Mouse (Mus musculus): Measurements from ENCODE around the gene Copg1.

Gene Copg1

DNA sequence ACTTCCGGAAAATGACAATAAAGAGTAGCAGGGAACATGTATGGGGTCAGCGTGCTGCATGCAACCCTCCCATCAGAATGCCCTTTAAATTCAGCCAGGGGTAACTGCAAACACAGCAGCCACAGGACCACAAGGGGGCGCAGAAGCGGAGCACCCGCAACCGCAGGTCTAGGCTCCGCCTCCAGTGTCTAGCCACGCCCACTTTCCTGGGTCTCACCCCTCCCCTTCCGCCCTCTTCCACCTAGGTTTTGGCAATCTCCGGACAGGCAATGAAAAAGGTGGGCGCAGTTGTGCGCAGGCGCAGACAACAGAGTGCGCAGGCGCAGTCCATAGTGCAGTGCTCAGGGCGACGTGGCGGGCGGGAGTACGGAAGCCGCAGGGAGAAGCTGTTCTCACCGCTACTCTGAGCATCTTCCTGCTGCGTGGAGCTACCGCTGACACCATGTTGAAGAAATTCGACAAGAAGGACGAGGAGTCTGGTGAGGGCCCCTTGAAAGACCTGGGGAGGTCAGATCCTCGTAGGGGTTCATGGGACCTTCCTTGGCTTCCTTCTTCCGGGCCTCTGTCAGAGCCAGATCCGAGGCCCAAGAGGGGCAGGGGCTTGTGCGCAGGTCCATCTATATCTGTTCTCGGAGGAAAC, at the start of gene Copg1:
Gene Copg1, plus strand, starts transcription at position 221 of the 640 bp plus-strand sequence.
- DNase-seq, result peak; percentile 100

DNA sequence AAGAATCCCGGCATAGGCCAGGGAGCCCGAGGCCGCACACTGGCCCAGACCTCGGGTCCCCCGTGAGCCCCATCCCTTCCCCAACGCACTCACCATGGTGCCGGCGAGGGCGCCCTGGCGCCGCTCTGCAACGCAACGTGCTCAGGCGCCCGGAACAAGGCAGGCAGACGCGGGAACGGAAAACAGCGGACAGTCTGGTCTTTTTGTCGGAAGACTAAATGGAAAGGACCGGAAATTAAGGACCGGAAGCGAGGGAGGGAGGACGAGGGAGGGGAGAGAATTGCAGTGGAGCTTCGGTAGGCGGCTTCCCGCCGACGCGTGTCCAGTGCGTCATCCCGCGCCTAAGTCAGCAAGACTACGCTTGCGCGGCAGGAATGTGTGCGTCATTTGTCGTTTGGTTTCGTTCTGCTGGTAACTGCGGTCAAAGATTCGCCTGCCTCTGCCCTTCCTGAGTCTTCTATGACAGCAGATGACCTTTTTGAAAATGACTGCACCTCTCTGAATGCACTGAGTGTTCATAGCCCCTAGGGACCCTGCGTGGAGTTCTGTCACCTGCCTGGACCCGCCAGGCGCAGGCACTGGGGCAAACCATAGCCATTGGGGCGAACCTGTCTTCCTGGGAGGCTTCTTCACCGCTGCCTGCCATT, 48.9 kb upstream of the Copg1 start, which contains the start of gene Isy1:
Gene Isy1, minus strand, starts transcription at position 248 of the 647 bp plus-strand sequence.
- DNase-seq, result peak; percentile 97

DNA sequence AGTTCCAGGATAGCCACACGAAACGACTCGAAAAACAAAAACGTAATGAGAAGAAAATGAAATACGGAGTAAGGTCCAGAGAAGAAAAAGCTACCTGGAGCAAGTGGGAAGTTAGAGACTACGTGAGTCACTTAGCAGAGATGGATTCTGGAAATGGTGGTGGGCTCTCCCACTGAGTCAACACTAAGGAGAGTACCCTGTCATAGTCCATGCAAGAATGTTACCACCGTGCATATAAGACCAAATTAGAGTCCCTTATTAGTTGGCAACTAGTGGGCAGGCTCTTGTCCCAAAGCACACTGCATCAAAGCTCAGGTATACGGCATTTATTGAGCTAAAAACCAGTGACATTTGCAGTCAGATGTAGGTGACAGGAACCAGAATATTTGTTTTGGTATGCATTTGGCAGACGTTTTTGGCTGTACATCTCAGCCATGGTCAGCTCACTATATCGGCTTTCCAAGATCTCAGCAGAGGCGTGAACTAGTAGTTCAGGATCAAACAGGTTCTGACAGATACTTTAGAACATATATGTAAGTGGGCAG, 47.7 kb upstream of the Copg1 start:
- no peak for DNase-seq

DNA sequence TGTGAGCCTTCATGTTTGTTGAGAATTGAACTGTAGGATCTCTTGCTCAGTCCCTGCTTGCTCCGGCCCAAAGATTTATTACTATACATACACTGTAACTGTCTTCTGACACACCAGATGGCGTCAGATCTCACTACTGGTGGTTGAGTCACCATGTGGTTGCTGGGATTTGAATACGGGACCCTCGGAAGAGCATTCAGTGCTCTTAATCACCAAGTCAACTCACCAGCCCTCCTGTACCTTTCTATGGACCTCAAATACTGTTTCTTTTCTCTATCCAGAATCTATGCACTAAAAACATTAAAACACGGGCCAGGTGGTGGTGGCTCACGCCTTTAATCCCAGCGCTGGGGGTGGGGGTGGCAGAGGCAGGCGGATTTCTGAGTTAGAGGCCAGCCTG, 46.0 kb upstream of the Copg1 start:
- DNase-seq, result no peak

DNA sequence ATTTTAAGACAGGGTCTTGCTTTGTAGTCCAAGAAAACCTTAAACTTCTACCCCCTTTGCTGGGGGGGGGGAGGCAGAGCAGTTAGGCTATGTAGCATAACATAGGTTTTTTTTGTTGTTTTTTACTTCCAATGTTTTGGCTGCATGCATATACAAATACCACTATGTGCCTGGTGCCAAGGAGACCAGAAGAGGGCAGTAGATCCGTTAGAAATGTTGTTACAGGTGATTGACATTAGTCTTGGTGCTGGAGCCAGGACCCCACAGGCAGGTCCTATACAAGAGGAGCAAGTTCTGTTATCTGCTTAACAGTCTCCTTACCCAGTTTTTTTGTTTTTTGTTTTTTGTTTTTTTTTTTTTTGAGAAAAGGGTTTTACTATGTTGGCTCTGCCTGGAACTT, 45.4 kb upstream of the Copg1 start:
- DNase-seq, result peak; percentile 26

DNA sequence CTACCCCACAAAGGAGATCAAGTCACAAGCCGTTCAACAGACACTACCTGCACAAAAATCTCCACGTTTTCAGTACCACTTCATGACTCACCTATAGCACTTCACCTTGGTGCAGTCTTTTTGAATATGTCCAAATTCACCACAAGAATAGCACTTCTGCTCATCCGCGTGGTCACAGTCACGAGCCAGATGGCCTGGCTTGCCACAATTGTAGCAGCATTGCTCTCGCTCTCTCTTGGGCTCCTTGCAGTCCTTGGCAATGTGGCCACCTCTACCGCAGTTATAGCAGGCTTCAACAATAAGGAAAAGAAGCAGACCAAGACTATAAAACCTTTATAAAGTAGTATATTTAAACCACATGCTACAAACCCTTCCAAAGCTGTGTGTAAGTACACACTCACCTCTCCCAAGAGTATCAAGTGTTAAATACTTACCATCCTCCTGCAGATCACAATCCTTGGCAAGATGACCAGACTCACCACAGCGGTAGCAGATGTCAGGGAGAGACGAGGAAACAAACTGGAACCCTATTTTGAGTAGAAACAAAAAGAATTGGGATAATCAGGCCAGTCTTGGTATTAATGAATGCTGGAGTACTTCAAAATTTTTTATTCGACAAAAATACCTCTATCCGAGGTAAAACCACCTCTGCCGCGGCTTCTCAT, 42.5 kb upstream of the Copg1 start:
- DNase-seq, result no peak

DNA sequence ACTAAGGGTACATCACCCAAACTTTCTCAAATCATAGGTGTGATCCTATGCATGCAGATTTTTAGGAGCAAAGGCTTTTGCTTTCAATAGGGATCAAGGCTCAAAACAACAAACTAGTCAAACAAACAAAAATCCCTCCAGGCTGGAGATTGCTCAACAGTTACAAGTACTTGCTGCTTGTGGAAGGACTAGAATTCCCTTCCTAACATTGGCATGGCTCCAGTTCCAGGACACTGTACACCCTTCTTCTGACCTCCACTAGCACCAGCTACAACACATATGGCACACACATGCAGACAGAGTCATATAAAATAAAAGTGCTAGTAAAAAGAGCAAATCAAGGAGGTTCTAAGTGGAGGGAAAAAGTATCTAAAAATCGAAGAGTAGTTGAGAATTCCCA, 40.8 kb upstream of the Copg1 start:
- peak; percentile 66 for DNase-seq

DNA sequence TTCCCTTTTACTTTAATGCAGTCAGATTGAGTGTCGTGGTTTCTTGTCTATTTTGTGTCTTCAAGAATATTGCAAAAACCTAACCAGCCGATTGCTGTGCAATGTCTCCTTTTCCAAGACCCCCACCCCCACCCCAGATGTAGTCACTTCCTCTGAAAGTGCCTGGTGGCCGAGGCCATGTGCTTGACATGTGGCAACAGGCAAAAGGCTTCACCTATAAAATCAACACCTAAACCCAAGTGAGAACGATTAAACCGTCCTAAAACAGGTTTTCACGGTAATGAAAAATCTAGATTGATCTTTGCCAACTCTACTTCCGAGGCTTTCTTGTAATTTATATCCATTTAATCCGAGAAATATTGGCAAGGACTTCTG, 37.8 kb upstream of the Copg1 start:
- peak; percentile 22 for DNase-seq

DNA sequence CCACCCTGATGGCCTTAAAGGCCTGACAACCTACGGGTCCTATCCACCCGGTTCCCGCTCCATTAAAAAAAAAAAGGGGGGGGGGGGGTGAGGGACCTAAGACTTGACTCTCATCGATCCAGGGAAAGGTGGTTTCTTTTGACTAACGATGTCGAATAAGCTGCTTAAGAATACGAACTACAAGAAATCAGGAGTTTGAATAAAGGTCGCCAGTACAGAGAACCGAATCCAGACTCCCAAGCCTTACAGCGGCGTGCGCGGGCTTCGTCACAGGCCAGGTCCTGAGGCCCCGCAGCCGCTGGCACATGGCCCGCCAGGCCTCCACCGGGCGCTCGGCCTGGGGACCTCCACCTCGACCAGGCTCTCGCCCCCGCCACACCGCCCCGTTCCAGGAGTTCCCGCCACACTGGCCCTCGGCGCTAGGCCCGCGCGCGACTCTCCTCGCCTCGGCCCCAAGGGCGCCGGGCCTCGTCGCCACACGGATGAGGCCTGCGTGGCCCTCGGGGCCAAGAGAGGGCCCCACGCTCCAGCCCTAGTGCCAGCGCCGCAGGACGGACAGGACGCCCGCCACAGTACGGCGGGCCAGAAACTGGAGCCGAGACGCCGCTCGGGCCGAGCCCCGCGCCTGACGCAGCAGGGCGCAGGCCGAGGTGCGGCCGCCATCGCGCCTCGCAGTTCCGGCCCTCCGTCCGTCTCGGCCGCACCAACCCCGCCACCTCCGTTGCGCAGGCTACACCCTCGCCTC, 37.3 kb upstream of the Copg1 start:
- peak; percentile 54 for DNase-seq

DNA sequence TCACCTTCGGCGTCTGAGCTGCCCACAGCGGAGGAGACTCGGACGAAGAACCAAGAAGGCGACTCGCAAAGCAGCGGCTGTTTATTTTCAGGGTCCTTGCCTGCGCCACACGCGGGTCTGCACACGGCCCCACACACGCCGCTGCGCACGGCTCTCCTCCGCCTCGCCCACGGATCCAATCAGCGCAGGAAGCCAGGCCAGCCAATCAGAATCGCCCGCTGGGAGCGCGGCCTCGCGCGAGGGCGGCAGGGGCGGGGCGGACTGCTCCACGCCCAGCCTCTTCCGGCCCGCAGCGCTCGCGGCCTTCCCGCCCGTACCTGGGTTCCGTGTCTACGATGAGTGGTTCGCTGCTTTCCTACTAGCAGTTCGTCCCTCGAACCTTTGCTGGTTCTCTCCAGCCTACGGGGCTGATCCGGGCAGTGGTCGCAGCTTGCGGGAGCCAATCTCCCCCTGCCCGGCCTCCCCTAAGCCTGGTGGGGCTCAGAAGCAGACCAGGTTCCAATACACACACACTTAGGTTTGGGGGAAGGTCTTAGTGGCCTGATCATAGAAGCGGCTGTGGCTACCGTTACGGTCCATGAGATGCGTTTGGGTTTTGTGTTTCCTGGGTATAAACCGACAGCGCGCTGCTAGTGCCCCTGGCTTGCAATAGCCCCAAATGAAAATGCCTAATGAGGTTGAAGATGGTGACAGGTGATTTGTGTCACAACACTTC, 36.6 kb upstream of the Copg1 start, which contains the start of gene Cnbp:
Gene Cnbp, minus strand, starts transcription at position 207 of the 715 bp plus-strand sequence.
- peak; percentile 97 for DNase-seq

DNA sequence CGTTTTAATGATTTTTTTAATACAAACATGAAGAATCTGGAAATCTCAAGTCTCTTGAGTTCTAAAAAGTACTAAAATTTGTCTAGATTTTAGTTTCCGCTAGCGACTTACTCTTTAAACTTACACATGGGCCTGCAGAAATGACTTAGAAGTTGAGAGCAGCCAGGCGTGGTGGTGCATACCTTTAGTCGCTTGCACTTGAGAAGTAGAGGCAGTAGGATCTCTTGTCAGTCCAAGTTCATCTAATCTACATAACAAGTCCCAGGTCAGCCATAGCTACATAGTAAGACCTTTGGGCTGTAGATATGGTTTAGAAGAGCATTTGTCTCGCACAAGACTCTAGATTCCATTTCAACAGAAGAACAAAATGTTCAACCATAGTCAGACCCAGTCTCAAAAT, 35.7 kb upstream of the Copg1 start:
- no peak for DNase-seq

DNA sequence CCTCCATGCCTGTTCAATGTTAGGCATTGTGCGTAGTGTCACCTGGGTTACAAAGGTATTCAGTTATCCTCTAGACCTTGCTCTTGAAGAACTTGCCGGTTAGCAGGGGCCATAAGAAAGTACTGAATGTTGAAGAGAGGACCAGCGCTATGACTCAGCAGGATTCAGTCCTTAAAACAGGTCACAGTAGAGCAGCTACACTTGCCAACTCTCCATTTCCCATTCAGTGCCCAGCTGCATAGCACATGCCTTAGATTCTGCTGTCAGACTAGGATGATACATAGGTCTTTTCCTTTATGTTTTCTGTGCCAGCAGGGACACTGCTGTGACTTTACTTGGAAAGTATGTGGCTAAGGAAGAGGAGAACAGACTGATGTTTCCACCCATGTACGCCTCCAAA, 34.2 kb upstream of the Copg1 start:
- DNase-seq, result no peak

DNA sequence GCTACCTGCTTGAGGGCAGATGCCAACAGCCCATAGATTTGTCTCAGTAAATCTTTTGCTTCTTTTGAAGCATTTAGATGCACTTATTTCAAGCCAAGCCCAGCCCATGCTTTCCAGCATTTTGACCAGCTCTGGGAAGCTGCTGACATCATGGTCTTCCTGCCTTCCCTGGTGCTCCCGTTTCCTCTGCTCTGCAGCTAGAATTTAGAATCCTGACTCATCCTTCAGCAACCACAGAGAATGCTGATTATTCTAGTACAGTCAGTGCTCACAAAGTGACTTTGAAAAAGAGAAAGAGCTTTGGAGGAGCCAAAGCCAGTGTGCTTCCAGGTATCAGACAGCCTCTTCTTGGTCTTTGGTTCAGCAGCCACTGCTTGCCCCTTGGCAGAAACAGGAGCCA, 30.5 kb upstream of the Copg1 start:
- DNase-seq, result no peak

DNA sequence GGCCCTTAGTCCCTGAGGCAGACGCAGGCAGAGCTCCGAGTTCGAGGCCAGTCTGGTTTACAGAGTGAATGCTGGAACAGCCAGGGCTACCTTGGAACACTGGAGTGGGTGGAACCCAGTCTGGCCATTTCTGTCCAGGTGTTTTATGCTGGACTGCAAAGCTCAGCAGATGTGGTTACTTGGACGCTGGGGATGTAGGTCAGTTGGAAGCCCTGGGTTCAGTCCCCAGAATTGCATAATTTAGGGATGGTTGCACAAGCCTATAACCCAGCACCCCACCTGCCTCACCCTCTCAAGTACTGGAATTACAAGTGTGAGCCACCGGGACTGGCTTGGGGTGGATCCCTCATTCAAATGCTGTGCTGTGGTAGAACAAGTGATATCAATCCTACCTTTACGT, 21.4 kb upstream of the Copg1 start:
- DNase-seq, result peak; percentile 8

DNA sequence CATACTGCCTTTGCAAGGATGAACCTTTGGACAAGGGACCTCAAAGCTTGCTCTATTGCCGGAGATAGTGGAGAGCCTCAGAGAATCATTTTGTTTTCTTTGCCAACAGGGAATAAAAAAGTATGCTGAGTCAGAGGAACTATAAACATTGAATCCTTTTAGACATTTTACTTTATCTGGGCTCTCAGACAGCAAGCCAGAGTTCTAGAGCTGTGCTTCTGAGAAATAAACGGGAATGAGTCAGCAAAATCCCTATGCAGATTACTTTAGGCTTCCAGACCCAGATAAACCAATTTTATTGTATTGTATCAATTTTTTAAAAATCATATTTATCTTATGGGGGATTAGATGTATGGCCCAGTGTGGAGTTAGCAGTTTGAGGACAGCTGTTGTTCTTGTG, 20.4 kb upstream of the Copg1 start:
- DNase-seq, result no peak

DNA sequence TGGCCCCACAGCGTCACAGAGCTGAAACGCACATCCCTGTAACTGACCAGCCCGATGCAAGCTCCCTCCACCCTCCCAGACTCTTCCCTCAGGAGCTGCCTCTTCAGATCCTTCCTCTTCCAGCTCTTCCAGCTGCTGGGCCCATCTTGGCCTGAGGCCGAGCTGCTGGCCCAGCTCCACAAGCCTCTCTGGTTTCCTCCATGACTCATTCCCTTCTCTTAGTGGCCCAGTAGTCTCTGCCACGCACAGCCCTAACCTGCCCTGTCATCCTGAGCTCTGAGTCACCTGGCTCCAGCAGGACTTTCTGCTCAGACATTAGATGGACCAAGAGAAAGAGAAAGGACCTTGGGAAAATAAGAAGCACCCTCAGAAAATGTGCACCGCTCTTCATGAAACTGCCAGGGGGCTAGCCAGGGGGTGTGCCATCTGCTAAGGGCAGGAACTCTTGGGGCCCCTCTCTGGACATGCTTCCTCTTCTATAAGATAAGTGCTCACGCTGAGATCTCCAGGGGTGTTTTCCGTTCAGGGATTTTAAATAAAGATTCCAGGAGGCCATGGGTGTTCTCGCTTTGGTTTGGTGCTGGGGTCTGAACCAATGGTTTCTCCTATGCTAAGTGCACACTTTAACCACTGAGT, 18.6 kb upstream of the Copg1 start:
- peak; percentile 84 for DNase-seq

DNA sequence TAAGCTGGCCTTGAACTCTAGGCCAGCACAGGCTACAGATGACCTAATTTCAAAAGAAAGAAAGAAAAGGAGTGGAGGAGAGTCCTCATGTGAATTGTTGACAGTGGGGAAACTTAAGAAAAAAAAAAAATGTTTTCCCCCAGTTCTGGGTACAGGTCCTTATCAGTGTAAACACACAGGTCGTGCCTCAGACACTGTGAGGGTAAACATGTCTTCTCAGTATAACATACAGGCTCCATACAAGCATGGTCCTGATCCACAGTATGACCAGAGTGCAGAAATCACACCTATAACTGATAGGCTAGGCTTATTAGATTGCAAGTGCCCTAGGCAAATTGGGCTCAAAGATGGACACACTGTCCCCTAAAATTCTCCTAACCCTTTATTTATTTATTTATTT, 17.2 kb upstream of the Copg1 start:
- no peak for DNase-seq

DNA sequence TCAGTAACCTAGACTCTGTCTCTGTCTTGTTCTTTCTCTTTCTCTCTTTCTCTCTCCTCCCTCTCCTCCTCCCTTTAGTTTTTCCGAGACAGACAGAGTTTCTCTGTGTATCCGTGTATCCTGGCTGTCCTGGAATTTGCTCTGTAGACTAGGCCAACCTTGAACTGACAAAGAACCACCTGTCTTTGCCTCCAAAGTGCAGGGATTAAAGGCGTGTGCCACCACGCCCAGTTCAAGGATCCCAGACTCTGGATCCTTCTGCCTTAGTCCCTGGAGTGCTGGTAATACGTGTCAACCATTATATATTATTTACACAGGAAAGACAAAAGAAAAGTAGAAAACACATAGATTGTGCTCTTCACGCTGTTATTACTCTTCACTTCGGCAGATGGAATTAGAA, 16.4 kb upstream of the Copg1 start:
- DNase-seq, result no peak

DNA sequence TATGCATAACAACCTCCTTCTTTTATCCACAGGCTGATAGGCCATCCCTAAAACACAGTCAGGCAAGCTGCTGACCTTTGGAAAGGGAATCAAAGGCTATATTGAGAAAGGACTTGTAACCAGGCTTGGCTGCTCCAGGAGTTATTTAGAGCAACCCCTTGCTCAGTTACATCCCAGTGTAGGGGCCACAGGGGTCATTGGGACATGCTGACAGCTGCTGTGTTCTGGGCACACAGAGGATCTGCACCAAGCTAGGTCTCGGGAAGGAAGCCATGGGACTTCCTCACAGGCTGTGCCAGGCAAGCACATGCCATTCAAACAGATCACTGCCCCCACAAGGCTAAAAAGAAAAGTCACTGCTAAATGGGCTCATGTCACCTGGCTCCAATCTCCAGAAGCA, 14.5 kb upstream of the Copg1 start:
- no peak for DNase-seq

DNA sequence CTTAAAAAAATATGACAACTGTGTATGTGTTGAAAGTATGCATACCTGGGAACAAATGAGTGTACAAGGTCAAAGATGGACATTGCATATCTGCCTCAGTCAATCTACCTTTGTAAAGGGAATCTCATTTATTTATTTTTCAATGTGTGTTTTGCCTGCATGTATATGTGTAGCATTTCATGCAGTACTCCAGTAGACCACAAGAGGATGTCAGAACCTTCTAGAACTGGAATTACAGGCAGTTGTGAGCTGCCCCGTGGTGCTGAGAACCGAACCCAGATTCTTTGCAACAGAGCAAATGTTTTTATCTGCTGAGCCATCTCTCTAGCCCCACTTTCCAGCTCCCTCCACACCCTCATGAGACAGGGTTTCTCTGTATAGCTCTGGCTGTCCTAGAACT, 13.7 kb upstream of the Copg1 start:
- no peak for DNase-seq

DNA sequence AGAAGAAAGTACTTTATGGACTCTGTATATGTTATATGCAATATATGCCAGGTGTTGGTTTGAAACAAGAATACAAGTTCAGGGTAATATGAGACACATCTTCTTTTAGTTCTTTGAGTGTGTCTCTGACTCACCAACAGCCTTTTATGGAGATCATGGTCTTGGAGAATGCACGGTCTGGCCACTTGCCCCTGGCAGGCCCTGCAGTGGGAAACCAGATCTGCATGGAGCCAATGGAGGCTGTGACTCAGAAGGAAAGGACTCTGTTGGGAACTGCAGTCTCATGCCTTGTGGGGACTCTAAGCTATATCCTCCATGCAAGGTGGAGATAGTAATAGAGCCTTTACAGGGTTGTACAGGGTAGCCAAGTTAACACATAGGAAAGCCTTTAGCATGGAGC, 12.5 kb upstream of the Copg1 start:
- DNase-seq, result no peak

DNA sequence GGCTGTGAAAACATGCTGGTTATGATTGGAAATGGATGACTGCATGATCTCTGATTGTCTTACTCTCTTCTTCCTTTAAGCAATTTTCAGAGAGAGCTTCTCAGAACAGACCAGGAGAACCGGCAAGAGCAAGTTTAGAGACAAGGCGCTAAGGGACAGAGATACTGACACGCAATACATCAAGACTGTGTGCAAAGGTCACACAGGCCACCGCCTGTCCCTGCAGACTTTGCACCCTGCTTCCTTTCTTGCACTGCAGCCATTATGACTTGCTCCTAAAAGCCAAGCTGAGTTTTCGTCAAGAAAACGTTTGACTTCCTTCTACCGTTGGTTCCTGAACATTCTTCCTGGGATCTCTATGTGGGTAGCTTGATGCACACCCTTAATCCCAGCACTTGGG, 12.1 kb upstream of the Copg1 start:
- DNase-seq, result no peak

Measured in lung, postnatal 36 days (tissue).